Mouse (Mus musculus) ES-Bruce4 (cell line): ENCODE results near the gene F12. TPM values are rescaled to one million over a fixed set of nuclear protein-coding genes. Genes with fewer than 3 reads are reported as not detected.

Experiments
- H3K27ac ChIP-seq: 2 replicates; pipeline ENCODE4 v1.5.1; 2012; ENCODE audit warnings: low read length, inconsistent platforms; ENCODE audit not compliant: insufficient read depth
- H3K27me3 ChIP-seq: 2 replicates; pipeline ENCODE4 v1.6.1; 2012; ENCODE audit warnings: mild to moderate bottlenecking, low read length, inconsistent platforms; ENCODE audit not compliant: control insufficient read depth, poor library complexity, insufficient read depth, severe bottlenecking
- H3K36me3 ChIP-seq: 2 replicates; pipeline ENCODE4 v1.6.1; 2012; ENCODE audit warnings: inconsistent platforms, mild to moderate bottlenecking, low read length, moderate library complexity; ENCODE audit not compliant: control insufficient read depth, poor library complexity, insufficient read depth, severe bottlenecking
- H3K4me1 ChIP-seq: one replicate; pipeline ENCODE4 v1.8.1; 2011; ENCODE audit warnings: low read length; ENCODE audit not compliant: control insufficient read depth, insufficient read depth
- H3K4me3 ChIP-seq: 2 replicates; pipeline ENCODE4 v1.5.1; 2011; ENCODE audit warnings: low read depth, mild to moderate bottlenecking, low read length
- H3K9ac ChIP-seq: 2 replicates; pipeline ENCODE4 v1.6.1; 2012; ENCODE audit warnings: low read depth, mild to moderate bottlenecking, inconsistent platforms; ENCODE audit not compliant: poor library complexity, severe bottlenecking
- H3K9me3 ChIP-seq: replicated peaks from 2 replicates; pipeline ENCODE4 v1.6.1; 2012; ENCODE audit warnings: mild to moderate bottlenecking, low read length, inconsistent platforms; ENCODE audit not compliant: control insufficient read depth, poor library complexity, insufficient read depth, severe bottlenecking
- CTCF ChIP-seq: IDR thresholded peaks from one replicate; pipeline ENCODE4 v1.8.1; 2011; ENCODE audit warnings: low read depth, low read length
- EP300 ChIP-seq: IDR thresholded peaks from 2 replicates; pipeline ENCODE4 v1.6.1; 2011; ENCODE audit warnings: low read depth, low read length; ENCODE audit not compliant: insufficient read depth
- POLR2A ChIP-seq: IDR thresholded peaks from one replicate; pipeline ENCODE4 v1.8.1; 2011; ENCODE audit warnings: low read length; ENCODE audit not compliant: insufficient read depth
- polyA plus RNA-seq: library from polyadenylated mRNA; stranded (reverse); fragments of >200 nt; gene quantifications from 2 replicates; pipeline ENCODE4 v1.2.4, GENCODE M21; 2011; ENCODE audit warnings: low read depth; ENCODE audit not compliant: missing spikeins, insufficient read depth, insufficient read length

The F12 gene
- polyA plus RNA-seq, 1 experiment: not detected

DNA sequence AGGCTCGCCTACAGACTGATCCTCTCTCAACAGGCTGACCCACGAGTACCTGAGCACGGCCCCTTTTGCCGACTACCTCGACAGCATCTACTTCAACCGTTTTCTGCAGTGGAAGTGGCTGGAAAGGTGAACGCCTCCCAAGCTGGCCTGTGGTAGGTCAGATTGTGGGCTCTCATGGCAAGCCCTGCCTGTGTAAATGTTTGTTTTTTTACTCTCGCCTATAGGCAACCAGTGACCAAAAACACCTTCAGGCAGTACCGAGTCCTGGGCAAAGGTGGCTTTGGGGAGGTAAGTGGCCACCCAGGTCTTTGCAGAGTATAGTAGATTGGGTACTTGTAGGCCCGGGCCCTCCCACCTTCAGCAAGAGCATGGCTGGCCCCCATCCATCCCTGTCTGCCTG, 24.7 kb upstream of the F12 start:
- TF ChIP-seq POLR2A: no peak
- no peak for TF ChIP-seq CTCF
- no peak for TF ChIP-seq EP300
- Histone ChIP-seq H3K27ac (peak overlapping the region; percentile 4; the same call in 1 of the 2 replicates), H3K27me3 (no peaks in the 10 kb centered on the region), H3K36me3 (peaks cover 39% of the 10 kb centered on the region), H3K9ac (no peak overlapping the region), H3K9me3 (no peaks in the 10 kb centered on the region), H3K4me3 (no peak overlapping the region), H3K4me1 (peaks cover 12% of the 10 kb centered on the region)

DNA sequence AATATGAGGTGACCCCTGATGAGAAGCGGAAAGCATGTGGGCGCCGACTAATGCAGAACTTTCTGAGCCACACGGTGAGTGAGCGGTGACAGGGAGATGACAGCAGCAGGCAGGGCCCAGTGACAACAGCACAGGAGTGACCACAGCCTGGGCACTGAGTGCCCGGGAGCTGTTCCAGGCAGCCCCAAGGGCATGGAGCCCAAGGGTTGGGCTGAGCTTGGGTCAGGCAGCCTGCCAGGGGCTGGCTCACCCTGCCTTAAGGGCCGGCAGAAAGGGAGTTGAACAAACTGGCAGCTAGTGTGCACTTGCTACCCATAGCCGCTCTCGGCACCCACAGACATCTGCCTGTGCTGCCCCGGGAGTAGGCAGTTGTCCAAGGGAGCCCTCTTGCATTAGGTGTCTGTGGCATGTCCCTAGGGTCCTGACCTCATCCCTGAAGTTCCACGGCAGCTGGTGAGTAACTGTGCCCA, 24.0 kb upstream of the F12 start:
- Histone ChIP-seq H3K4me3 (no peak overlapping the region), H3K27ac (no peak overlapping the region), H3K36me3 (peaks cover 39% of the 10 kb centered on the region), H3K27me3 (no peaks in the 10 kb centered on the region), H3K9me3 (no peaks in the 10 kb centered on the region), H3K4me1 (peaks cover 12% of the 10 kb centered on the region), H3K9ac (no peak overlapping the region)
- TF ChIP-seq CTCF (no peak), POLR2A (no peak), EP300 (no peak)

DNA sequence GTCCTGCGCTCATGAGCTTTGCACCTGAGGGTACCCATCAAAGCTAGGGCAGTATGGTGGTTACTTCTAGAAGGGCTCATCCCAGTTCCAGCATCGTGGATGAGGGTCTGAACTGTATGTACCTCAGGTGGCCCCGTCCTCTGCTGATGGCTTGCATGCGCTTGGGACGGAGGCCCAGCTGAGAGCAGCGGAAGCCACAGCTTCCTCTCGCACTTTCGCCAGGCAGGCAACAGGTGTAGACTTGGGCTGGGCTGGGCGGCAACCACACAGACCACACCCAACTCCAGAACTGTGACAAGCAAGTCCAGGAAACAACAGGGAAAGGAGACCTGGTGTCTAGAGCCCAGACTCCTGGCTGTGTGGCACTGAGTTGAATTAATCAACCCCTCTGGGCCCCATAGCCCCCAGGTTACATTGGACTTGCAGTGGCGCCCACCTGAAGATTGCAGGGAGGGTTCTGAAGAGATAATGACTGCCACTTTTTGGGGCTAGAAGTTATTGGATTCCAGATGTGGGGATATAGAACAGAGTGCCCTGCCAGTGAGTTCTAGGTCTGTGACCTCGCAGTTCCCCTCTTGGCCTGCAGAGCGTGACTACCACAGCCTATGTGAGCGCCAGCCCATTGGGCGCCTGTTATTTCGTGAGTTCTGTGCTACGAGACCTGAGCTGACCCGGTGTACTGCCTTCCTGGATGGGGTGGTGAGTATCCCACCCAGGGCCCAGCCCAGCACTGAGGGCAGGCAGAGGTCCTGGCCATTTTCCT, 23.3 kb upstream of the F12 start:
- no peaks in the 10 kb centered on the region for H3K9me3 ChIP-seq
- H3K4me3 ChIP-seq: no peak overlapping the region
- peak overlapping the region; percentile 29 for H3K27ac ChIP-seq
- TF ChIP-seq POLR2A (no peak), EP300 (peak; percentile 67; the same call in 1 of the 2 replicates)
- peaks cover 37% of the 10 kb centered on the region for H3K36me3 ChIP-seq
- no peak overlapping the region for H3K9ac ChIP-seq
- H3K27me3 ChIP-seq: no peaks in the 10 kb centered on the region
- peaks cover 12% of the 10 kb centered on the region for H3K4me1 ChIP-seq

DNA sequence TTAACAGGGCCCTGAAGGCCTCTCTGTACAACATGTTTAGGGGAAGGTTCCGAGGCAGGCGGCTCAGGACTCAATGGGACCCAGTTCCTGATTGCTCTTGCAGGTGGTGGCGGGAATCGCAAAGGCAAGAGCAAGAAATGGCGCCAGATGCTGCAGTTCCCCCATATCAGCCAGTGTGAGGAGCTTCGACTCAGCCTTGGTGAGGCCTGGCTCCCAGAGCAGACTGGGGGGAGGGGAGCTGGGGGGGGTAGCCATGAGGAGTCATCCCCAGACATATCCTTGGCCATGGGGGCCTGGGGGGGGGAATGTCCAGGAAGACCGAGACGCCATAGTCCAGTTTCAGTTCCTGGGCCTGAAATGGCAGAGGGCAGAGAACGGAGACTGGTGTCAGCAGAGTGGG, 22.6 kb upstream of the F12 start:
- Histone ChIP-seq H3K9me3 (no peaks in the 10 kb centered on the region), H3K36me3 (peaks cover 30% of the 10 kb centered on the region), H3K27me3 (no peaks in the 10 kb centered on the region), H3K4me3 (no peak overlapping the region), H3K4me1 (peaks cover 12% of the 10 kb centered on the region), H3K27ac (peak overlapping the region; percentile 29), H3K9ac (no peak overlapping the region; the same call in 1 of the 2 replicates)
- TF ChIP-seq CTCF (no peak), EP300 (no peak), POLR2A (no peak)

DNA sequence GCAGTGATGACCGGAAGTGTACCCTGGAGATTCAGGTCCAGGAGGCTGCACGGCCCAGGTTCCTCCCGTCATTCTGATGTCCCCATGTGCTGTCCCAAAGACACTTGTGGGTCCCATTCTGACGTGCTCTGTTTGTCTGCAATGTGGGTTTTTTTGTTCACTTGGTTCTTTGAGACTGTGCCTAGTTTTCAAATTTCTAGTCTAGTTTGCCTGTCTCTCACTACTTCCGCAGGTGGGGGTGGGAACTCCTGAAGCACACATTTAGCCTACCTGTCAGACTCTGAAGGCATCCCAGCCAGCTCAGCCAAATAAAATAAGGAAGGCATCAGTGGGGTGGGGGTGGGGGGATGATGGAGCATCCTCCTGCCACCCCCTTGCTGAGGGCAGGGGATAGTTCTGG, 21.5 kb upstream of the F12 start:
- Histone ChIP-seq H3K27me3 (no peaks in the 10 kb centered on the region), H3K27ac (no peak overlapping the region; the same call in 1 of the 2 replicates), H3K9me3 (no peaks in the 10 kb centered on the region), H3K4me1 (peaks cover 12% of the 10 kb centered on the region), H3K9ac (0 out of 2 replicates have a peak overlapping the region, but pooled peaks have one; percentile 9), H3K36me3 (peaks cover 21% of the 10 kb centered on the region), H3K4me3 (no peak overlapping the region)
- TF ChIP-seq CTCF (no peak), EP300 (no peak), POLR2A (no peak)

DNA sequence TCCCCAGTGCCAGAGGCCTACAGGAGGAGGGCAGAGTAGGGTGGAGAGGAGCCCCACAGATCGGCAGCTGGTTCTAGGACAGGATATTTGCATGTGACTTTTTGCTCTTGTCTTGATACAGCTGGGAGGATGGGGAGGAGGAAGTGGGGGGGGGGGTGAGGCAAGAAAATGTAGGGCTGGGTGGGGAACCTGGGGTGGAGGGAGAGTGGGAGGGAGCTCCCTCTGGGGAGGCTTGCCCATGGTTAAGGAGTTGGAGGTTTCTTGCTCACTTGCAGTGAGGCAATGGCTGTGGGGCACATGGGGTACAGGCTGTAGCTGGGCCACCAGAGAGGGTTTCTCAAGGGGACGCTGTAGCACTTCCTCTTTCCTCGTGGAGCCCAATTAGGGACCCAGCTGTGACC, 20.9 kb upstream of the F12 start:
- Histone ChIP-seq H3K9me3 (no peaks in the 10 kb centered on the region), H3K4me3 (no peak overlapping the region), H3K36me3 (peaks cover 15% of the 10 kb centered on the region), H3K27me3 (no peaks in the 10 kb centered on the region), H3K27ac (0 out of 2 replicates have a peak overlapping the region, but pooled peaks have one; percentile 7), H3K4me1 (peaks cover 12% of the 10 kb centered on the region), H3K9ac (no peak overlapping the region)
- TF ChIP-seq CTCF (no peak), POLR2A (no peak), EP300 (no peak)
